Mouse (Mus musculus): Measurements from ENCODE around the gene Ccin.

Gene Ccin

GRCm38 (mm10) chr4:43974914-43975616 is 8.2 kb upstream of the Ccin start:
- DNase-seq (ENCODE audit: low spot score) = no peak

- no peak for DNase-seq (ENCODE audit: low spot score)
Measured at GRCm38 (mm10) chr4:43976223-43976740, 7.0 kb upstream of the Ccin start.

- DNase-seq (ENCODE audit: low spot score) = no peak
Measured at GRCm38 (mm10) chr4:43978521-43979443, 4.5 kb upstream of the Ccin start.

GRCm38 (mm10) chr4:43979746-43980145 is 3.5 kb upstream of the Ccin start:
- peak; percentile 76 for DNase-seq (ENCODE audit: low spot score)

- no peak for DNase-seq (ENCODE audit: low spot score)
Measured at GRCm38 (mm10) chr4:43980236-43980635, 3.0 kb upstream of the Ccin start.

- no peak for DNase-seq (ENCODE audit: low spot score)
Measured at GRCm38 (mm10) chr4:43980846-43981245, 2.4 kb upstream of the Ccin start.

- no peak for DNase-seq (ENCODE audit: low spot score)
Measured at GRCm38 (mm10) chr4:43981251-43981650, 2.0 kb upstream of the Ccin start.

GRCm38 (mm10) chr4:43982053-43982732 is 1.1 kb upstream of the Ccin start:
- DNase-seq (ENCODE audit: low spot score) = peak; percentile 94

- DNase-seq (ENCODE audit: low spot score) = no peak
Measured at GRCm38 (mm10) chr4:43983756-43984155, 473 bp downstream of the Ccin start.

GRCm38 (mm10) chr4:43984326-43984725 is 1.0 kb downstream of the Ccin start:
- no peak for DNase-seq (ENCODE audit: low spot score)

GRCm38 (mm10) chr4:43988976-43989375 is 5.7 kb downstream of the Ccin start:
- DNase-seq (ENCODE audit: low spot score) = no peak

- DNase-seq (ENCODE audit: low spot score) = no peak
Measured at GRCm38 (mm10) chr4:43993072-43993471, 9.8 kb downstream of the Ccin start.

- DNase-seq (ENCODE audit: low spot score) = no peak
Measured at GRCm38 (mm10) chr4:43994342-43994741, 11.1 kb downstream of the Ccin start.

GRCm38 (mm10) chr4:44003622-44004021 is 20.3 kb downstream of the Ccin start:
- peak; percentile 25 for DNase-seq (ENCODE audit: low spot score)

- no peak for DNase-seq (ENCODE audit: low spot score)
Measured at GRCm38 (mm10) chr4:44004126-44004525, 20.8 kb downstream of the Ccin start, which contains the start of gene Clta. Gene Clta (plus strand): TSS chr4:44004452.

- DNase-seq (ENCODE audit: low spot score) = no peak
Measured at GRCm38 (mm10) chr4:44004623-44005409, 21.5 kb downstream of the Ccin start.

GRCm38 (mm10) chr4:44010176-44010575 is 26.9 kb downstream of the Ccin start:
- DNase-seq (ENCODE audit: low spot score) = no peak

- no peak for DNase-seq (ENCODE audit: low spot score)
Measured at GRCm38 (mm10) chr4:44010893-44011292, 27.6 kb downstream of the Ccin start.

GRCm38 (mm10) chr4:44011799-44012198 is 28.5 kb downstream of the Ccin start:
- no peak for DNase-seq (ENCODE audit: low spot score)

- DNase-seq (ENCODE audit: low spot score) = peak; percentile 97
Measured at GRCm38 (mm10) chr4:44012376-44013367, 29.4 kb downstream of the Ccin start.
